Mouse (Mus musculus) thymus, postnatal 36 days (tissue): ENCODE data around the gene Cntf.

Source experiments
- DNase-seq, 2 experiments: peaks; one replicate each; pipeline ENCODE4 v3.0.0; 2022; ENCODE audit warnings: mixed read lengths in 2 of 2

Gene Cntf

DNA sequence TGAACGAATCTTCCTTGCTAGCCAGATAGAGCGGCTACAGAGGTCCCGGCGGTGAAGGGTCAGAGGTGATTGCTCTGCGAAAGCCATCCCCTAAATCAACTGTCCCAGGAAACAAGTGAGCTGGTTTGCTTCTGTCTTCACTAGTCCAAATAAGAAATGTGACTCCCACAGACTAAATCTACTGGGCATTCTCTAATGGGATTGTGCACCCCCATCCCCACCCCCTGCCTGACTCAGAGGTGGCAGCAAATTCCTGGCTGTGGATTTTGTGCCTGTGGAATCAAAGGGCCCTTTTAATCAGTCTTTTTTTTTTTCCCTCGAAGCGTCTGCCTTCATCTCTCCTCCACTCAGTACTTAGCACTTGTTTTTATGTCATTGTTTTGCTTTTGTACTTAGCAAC is at the start of gene Cntf:
Gene Cntf, minus strand, starts transcription at position 325 of the 400 bp plus-strand sequence.
- DNase-seq = no peak

DNA sequence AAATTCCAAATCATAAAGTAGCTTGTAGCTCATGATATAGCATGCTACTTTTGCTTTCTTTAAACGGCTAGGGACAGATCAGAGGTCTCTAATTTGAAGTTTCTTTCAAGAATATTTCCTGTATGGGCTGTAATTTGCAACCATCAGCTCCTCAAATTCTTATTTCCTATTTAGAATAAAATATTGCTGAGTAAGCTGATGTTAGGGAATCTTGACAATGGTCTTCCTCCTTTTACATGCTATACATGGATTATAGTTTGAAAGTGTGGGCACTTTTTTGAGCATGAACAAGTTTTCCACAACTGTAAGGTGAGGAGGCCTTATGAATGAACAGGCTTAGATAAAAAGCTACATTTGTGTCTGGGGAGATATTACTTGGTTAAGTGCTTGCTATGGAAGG is 48.5 kb upstream of the Cntf start:
- DNase-seq = no peak

DNA sequence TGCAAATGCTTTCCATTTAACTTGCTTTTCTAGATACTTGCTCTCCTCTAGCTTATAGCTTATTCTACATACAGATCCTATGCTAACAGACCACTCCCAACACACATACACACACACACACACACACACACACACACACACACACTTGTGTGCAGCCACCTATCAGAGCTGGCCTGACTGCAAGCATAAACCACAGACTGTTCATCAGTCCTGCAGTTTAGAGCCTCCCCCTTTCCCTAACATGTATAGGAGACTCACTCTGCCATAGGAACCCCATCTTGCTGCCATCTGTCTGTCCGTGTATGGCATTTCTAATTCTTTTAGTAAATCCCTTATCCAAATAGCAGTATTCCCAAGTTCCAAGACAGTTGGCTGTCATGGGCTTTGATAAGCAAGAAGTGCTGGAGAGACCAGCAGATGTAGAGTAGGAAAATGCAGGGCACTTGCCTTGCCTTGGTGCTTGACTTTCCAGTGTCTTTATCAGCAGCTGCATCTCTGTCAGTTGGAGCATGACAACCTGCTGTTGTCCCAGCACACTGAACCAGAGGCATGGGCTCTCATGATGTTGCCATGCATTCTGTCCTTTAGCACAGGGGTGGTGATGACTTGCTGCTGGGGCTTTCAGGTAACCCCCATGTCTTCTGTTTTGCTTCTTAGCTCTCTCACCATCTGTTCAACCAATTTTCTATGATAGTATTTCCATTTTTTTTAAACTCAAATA is 47.4 kb upstream of the Cntf start:
- no peak for DNase-seq

DNA sequence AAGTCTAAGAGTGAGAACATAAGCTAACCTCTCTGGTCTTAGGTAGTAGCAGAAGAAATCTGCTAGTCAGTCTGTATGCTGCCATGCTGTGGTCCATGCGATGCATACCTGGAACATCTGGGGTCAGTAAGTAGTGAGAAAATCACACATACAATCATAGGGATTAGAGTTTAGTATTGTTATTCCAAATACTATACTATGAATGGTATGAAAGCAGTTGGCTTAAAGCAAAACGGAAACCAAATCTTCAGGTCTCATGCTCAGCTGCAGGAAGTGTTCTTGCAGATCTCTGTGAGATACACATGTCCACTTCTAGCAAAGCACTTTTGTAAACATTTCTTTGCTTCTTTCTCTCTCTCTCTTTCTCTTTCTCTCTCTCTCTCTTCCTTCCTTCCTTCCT is 40.8 kb upstream of the Cntf start:
- DNase-seq = no peak

DNA sequence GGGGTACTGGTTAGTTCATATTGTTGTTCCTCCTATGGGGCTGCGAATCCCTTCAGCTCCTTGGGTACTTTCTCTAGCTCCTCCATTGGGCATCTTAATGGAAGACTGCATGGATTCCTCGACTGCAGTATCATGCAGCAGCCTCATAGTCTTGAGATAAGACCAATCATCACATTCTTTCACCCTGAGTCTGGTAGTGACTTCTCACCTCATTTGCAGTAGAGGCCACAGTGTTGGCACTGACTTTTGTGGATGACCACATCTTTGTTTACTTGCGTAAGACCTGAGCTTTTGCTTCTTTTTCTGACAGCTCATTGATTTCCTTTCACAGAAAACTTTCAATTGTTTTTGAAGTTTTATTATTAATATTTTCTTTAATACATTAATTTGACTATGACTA is 40.3 kb upstream of the Cntf start:
- no peak for DNase-seq

DNA sequence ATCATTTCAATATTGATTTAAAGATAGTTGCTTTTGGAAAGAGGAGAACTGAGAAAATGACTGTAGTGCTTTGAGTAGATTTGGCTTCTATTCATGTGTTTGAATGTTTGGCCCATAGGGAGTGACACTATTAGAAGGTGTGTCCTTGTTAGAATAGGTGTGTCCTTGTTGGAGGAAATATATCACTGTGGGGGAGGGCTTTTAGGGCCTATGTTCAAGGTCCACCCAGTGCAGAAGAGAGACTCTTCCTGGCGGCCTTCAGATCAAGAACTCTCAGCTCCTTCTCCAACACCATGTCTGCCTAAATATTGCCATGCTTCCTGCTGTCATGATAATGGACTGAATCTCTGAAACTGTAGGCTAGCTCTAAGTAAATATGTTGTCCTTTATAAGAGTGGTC is 38.8 kb upstream of the Cntf start:
- DNase-seq = no peak

DNA sequence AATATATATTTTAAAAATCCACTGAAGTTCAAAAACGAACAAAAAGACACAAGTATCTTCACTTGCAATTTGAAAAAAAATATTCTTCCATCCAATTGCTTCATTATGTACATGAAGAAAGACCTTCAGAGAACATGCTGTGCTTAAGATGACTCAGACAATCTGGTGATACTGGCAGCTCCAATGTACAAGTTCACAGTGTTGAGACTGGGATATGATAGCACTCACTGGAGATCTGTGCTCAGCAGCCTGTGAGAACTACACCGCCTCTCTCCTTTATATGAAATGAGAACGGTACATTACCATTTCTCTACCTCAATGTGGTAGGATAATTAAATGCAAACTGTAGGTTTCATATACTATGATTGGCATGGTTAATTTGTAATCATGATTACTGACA is 37.4 kb upstream of the Cntf start:
- DNase-seq = no peak

DNA sequence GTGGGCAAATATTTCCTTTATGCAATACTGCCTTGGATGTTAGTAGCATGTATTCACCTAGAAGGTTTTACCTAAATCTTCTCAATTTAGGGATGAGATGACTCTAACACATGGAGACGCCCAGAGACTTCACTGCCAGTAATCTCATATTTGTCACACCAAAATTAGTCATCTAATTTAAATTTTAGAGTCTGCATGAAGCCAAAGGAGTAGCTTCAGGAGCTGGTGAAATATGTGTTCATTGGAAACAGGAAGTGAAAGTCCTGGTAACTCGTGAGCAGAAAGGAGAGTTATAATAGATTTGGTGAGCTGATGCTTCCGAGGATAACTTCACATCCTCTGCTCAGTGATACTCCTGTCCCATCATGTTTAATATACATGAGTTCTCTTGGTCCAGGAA is 35.6 kb upstream of the Cntf start:
- no peak for DNase-seq

DNA sequence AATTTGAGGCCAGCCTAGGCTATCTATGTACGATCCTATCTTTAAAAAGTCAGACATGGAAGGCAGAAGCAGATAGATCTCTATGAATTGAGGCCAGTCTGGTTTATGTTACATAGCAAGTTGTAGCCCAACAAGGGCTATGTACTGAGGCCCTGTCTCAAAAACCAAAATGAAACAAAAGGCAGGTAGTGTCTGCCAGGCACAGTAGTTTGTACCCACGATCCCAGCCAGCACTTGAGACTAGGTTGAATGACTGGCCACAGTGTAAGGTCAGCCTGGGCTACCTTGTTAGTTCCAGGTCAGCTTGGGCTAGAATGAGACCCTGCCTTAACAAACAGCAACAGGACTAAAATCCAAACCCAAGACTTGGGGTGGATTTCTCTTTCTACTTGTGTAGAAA is 35.2 kb upstream of the Cntf start:
- DNase-seq = no peak

DNA sequence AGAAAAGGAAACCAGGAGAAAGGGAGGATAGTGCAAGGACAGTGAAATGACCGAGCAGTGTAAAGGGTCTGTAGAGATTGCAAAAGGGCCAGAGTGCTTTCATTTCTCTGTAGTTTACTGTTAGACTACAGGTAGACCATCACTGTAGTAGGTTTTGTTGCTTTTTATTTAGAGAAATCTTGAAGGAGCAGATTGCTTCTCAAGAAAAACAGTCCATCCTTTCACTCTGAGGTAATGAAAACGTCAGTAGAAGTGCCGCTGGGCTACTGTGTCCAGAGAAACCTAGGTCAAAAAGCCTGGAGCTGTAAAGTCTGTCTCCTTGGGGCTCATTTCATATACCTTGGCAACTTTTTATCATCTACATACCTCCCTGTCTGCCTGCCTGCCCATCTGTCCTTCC is 33.6 kb upstream of the Cntf start:
- no peak for DNase-seq

DNA sequence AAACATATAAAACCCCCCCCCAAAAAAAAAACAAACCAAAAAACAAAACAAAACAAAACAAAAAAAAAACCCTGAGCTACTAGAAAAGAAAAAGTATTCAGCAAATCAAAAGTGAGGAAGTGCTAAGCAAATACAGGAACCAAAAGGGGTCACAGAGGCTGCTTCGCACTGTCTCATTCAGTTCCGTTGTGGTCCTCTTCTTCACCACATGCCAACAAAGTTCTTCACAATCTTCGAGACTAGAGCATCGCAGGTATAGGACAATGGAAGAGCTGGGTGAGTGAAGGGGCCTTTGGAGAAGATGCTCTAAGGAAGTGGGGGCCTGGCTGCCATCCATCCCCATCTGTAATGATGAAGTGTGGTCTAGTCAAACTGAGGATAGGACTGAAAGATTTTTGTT is 33.0 kb upstream of the Cntf start:
- DNase-seq = peak; percentile 37 to 52

DNA sequence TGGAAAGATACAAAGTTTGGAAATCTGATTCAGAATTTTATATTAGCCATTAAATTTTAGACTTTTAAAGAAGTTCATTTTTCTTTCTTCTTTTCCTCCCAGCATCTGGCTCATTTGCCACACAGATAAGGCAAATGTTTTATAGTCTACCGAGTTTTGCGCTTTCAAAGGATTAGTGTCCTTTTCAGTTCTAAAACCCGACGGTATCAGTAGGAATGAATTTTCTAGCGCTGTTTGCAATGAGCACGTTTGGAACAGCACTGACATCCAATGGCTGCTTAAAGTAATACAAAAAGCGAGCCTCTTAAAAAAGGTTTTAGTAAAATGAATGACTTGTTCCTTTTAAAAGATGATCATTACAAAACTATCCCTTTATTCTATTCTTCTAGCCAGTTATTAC is 31.6 kb upstream of the Cntf start:
- no peak for DNase-seq

DNA sequence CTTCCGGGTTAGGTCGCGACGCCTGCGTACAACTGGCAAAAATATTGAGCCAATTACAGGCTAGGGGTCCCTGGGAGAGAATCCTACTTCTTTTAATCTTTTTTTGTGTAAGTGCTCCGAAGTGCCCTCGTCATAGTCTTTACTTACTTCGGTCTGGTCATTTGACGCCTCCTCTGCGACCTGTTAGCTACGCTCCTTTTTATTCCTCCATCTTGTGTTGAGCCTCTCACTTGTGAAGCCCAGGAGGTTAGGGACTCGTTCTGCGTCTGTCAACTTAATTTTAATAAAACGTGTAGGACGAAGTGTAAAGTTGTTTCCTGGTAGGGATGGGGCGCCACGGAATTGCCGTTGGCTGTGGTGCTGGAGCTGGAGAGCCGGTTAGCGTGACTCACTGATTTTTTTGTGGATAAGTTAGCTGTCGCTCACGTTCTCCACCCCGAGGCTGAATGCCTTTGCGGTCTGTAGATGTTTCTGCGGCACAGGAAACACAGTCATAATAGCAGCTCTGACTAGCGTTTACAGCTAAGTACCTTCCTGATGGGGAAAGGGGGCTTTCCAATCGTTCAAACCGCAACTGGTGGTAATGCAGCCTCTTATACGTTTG is 31.0 kb upstream of the Cntf start:
- peak; percentile 72 to 77 for DNase-seq

DNA sequence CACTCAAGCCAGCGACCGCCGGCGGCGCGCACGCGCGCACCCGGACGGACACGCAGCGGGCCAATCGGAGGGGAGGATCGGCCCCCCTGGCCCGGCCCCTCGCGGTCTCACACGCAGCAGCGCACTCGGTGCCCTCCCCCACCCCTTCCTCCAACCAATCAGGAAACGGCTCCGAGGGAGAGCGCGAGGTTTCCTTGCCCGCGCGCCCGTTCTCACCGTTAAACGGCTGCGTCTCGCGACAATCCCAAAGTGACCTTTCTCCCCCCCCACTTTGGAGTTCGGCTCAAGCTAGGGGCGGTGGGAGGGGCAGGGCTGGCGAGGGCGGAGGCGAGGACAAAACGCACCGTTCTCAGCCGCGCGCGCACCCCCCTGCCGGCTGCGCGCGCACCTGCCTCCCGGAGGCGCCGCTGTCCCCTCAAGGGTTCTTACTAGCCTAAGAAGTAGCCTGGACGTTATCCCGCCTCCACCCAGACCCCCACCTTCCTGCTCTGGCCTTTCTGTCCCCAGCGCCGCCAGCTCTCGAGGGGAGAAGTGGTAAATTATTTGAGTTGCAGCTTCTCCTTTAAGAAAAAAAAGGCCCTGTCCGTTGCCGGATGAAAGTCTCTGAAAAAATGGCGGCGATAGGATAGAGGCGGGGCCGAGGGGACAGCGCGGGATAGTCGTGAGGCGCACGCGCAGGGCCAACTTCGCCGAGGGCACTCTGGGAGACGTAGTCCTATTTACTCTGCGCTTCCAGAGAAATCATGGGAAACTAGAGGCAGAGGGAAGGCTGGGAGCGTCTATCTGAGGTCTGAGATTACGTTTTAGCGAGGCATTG is 30.3 kb upstream of the Cntf start, which contains the start of the genes Zfp91 and Lpxn:
Gene Zfp91, minus strand, starts transcription at position 616 of the 817 bp plus-strand sequence.
Gene Lpxn, plus strand, starts transcription at position 683 of the 817 bp plus-strand sequence.
- peak; percentile 93 to 97 for DNase-seq

DNA sequence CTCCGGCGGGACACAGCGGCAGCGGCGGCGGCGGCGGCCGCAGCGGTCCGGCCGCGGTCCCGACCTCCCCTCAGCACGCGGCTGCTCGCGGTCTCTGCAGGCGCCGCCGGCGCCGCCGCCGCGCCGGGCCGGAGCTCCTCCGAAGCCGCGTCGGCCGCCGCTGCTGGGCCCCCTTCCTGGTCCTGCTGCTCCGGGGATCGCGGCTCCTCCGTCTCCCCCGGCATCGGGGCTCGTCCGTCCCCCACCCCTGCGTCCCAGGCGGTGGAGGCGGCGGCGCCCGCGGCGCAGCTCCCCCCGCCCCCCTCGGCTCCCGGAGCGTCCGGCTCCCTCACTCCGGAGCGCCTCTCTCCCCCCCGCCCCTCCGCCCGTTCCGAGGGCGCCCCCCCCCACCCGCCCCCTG is 29.7 kb upstream of the Cntf start:
- DNase-seq = no peak

DNA sequence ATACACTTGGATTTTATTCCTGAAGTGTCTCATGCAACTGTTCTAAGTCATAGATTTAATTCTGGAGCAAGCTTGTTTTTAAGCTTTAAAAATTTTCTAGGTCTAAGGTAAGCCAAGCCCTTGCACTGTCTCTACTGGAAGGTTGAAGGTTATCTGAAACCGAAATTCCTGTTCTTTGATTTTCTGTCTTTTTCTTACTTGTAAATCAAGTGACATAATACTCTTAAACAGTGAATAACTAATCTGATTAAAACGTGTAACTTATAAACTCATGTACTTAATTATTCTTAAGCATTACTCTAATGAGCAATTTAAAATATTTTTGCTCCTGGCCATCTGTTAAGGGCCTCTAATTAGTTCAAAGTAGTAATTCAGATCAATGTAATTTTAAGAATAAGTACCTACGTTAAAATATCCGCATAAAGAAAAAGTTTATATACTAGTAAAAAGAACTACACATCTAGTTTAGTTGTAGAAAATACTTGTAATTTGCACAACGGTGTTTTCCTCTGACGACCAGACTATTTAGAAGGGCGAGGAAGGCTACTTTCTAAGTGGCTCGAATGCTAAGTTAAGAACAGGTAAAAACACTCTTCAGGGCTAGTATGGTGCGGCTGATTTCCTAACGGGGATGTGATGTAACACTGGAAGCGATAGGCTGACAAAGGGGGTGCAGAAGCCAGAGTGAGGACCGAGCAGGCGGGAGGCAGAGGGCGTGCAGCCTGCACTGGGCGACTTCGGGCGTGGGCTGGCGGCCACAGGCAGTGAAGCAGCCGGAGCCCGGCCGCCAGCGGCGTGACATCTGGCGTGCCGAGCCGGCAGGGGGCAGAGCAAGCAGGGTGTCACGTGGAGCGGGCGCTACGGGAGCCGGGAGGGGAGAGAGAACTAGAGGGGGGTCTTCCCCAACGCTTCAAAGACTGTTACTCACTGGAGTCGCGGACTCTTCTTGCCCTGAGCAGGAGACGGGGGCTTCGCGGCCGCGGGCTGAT is 28.9 kb upstream of the Cntf start:
- peak; percentile 95 for DNase-seq

DNA sequence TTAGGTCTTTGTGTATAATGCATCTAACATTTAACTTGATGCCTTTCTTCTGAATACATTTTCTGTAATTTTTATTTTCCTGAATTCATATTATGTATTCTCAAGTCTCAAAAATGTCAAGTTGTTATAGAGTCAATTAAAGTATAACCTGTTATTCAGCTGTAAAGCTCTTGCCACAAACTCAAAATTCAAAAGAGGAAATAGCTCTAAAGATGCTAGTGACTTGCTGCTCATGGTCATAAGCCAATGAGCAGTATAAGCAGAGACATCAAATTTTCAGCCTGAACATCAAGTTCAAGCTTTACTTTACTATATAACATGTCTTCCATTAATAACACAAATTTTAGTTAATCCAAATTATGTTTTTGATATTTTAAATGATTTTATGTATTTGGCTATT is 26.9 kb upstream of the Cntf start:
- no peak for DNase-seq

DNA sequence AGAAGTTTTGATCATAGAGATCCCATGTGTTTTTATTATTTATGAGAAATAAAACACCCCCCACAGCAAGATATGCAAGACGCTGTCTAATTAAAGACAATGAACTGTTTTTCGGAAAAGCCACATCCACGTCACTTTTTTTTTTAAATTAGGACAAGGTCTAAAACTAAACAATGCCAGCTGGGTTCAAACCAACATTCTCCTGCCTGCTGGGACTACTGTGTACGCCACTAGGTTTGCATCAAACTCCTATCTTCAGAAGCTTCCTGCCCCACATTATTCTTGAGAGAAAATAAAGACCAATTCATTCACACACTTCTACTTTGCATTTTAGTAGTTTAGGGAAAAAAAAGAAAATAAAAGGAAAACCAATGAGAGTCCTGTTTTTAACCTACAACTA is 22.3 kb upstream of the Cntf start:
- DNase-seq = no peak

DNA sequence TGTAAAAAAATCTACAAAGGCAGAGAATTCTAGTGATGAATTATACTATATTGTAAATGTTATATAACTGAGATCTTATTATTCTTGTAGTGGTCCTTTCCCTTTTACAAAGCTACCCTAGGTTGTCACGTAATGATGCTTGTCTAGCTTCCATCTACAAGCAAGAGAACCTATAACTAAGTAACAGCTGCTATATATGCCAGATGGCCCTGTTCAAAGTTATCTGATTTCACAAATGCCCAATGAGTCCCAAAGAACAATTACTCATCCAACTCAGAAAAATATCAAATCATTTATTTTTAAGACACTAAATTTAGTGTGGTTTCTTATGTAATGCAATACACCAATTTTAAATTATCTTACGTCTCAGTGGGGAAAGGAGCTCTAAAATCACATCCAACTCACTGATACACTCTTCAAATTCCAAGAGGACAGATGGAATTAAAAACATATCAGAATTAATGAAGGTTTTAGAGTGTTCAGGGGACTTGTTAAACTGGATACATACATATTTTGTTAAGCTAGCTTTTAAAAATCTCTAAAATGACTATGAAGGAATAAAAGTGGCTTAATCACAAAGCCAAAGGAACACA is 21.5 kb upstream of the Cntf start:
- no peak for DNase-seq

DNA sequence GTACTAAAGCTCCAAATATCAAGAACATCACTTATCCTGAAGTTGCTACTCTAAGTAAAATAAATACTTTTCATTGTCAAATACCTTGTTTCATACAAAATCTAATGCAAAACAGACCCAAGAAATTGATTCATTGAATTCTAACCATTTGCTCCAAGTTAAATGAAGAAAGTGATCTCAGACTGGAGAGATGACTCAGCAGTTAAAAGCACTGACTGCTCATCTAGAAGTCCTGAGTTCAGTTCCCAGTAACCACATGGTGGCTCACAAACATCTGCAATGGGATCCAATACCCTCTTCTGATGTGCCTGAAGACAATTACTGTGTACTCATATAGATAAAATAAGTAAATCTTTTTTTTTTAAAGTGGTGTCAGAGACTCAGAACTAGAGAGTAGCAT is 15.0 kb upstream of the Cntf start:
- no peak for DNase-seq

DNA sequence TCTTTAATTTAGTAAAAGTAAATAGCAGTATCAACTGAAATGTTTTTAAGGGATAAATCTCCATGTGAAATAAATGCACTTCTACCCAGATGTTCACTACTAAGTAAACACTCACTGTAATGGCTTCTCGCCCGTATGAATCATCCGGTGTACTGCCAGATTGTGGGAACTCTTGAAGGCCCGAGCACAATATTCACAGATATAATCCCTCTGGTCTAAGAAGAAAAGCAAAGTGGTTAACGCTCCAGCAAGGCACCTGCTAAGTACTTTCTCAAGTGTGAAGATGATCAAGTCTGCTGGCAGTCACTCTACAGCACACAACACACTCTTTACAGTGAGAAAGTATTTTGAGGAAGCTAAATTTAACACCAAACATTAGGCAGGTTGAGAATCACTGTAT is 5.5 kb upstream of the Cntf start:
- no peak for DNase-seq
